Mouse (Mus musculus) CH12.LX (cell line): ENCODE measurements around the gene Gm8104. TPM values are rescaled to one million over a fixed set of nuclear protein-coding genes. Genes with fewer than 3 reads are reported as not detected.
"Not testable (repeated sequence)": the region's sequence is repeated elsewhere in the genome, so short reads cannot be mapped to it uniquely, and the experiment has no call there.

Experiments
- DNase-seq: peaks from one replicate; pipeline ENCODE4 v3.0.0-alpha.2; 2013; ENCODE audit errors: extremely low read depth
- H3K27ac ChIP-seq: 2 replicates; pipeline ENCODE4 v1.5.1; 2012; ENCODE audit warnings: low read depth, mild to moderate bottlenecking, control low read depth, moderate library complexity; ENCODE audit not compliant: insufficient read depth
- H3K27me3 ChIP-seq: replicated peaks from 2 replicates; pipeline ENCODE3; 2012; ENCODE audit warnings: inconsistent platforms
- H3K36me3 ChIP-seq, 2 experiments: replicated peaks in 1 of 2; 2 replicates each; pipeline versions ENCODE3 to v1.6.1; 2012; ENCODE audit warnings: inconsistent platforms in 1 of 2, low read length in 1 of 2, mild to moderate bottlenecking in 1 of 2, mixed read lengths in 1 of 2, moderate library complexity in 1 of 2; ENCODE audit not compliant: control insufficient read depth in 1 of 2, insufficient read depth in 1 of 2
- H3K4me1 ChIP-seq, 2 experiments: 2 replicates each; pipeline ENCODE4 v1.6.1; 2012; ENCODE audit warnings: inconsistent platforms in 1 of 2, moderate library complexity in 1 of 2; ENCODE audit not compliant: insufficient read depth in 2 of 2, control insufficient read depth in 1 of 2
- H3K4me2 ChIP-seq: 2 replicates; pipeline ENCODE4 v1.6.1; 2012; ENCODE audit warnings: low read depth, mild to moderate bottlenecking, control low read depth; ENCODE audit not compliant: poor library complexity, insufficient read depth, severe bottlenecking
- H3K4me3 ChIP-seq, 3 experiments: fragments of 150-350 bp in 1 of 3; sonication (generic) in 1 of 3; replicated peaks in 1 of 3; 2 replicates each; pipeline versions ENCODE3 to v1.5.1; 2011 to 2012; ENCODE audit warnings: low read depth in 2 of 3, low read length in 2 of 3, mild to moderate bottlenecking in 2 of 3, moderate library complexity in 2 of 3, control low read depth in 1 of 3, improper control_type of control experiment in 1 of 3, inconsistent platforms in 1 of 3, mixed read lengths in 1 of 3; ENCODE audit not compliant: poor library complexity in 1 of 3
- H3K79me2 ChIP-seq: replicated peaks from 2 replicates; pipeline ENCODE4 v1.6.1; 2012; ENCODE audit warnings: mild to moderate bottlenecking, moderate library complexity; ENCODE audit not compliant: control insufficient read depth, poor library complexity, insufficient read depth, severe bottlenecking; ENCODE audit errors: extremely low read depth
- H3K9ac ChIP-seq: 2 replicates; pipeline ENCODE4 v1.6.1; 2012; ENCODE audit warnings: low read depth, mild to moderate bottlenecking, control low read depth, moderate library complexity; ENCODE audit not compliant: insufficient read depth
- H3K9me3 ChIP-seq: replicated peaks from 2 replicates; pipeline ENCODE3; 2012; ENCODE audit warnings: low read length, inconsistent platforms, mixed read lengths
- dilution Hi-C: fragments of 300-500 bp; cut with MboI; formaldehyde crosslinking; loops from 2 replicates; pipeline ENCODE4 v1.14.3; 2020; ENCODE audit warnings: low sequenced_read_pairs; ENCODE audit not compliant: extremely low pct_unique_long_range_greater_than_20kb, extremely low pct_ligation_motif_present
- in situ Hi-C: fragments of 300-500 bp; cut with MboI; formaldehyde crosslinking; loops from 3 replicates; pipeline ENCODE4 v1.14.3; 2019; ENCODE audit warnings: low sequenced_read_pairs, low pct_ligation_motif_present, low pct_unique_long_range_greater_than_20kb, mixed read lengths
- polyA plus RNA-seq: library from polyadenylated mRNA; unstranded; fragments of >175 nt; gene quantifications from 2 replicates; pipeline ENCODE4 v1.2.1, GENCODE M21; 2012; ENCODE audit warnings: low read depth; ENCODE audit not compliant: insufficient read length
- total RNA-seq, 2 experiments: library from RNA; depleted of rRNA; stranded (reverse); fragments of 300-350 nt in 1 of 2; fragments of >200 nt in 1 of 2; gene quantifications; 2 replicates each; pipeline ENCODE4 v1.2.3; 2012 to 2014

Gene Gm8104
- total and polyA plus RNA-seq, 3 experiments, result not detected

GRCm38 (mm10) chr14:43119673-43120072 is 19.3 kb downstream of the Gm8104 start:
- H3K27ac ChIP-seq, H3K4me1 ChIP-seq, H3K4me3 ChIP-seq, H3K79me2 ChIP-seq, H3K9ac ChIP-seq, H3K9me3 ChIP-seq, H3K4me2 ChIP-seq, in situ Hi-C loops, DNase-seq, H3K27me3 ChIP-seq, dilution Hi-C loops, H3K36me3 ChIP-seq: not testable (repeated sequence)

GRCm38 (mm10) chr14:43126286-43126685 is 25.9 kb downstream of the Gm8104 start:
- DNase-seq, H3K9me3 ChIP-seq, dilution Hi-C loops, H3K27me3 ChIP-seq, H3K36me3 ChIP-seq, H3K4me1 ChIP-seq, H3K27ac ChIP-seq, H3K9ac ChIP-seq, H3K4me3 ChIP-seq, H3K79me2 ChIP-seq, in situ Hi-C loops, H3K4me2 ChIP-seq: not testable (repeated sequence)

Other genes starting within 250 kb of the Gm8104 start
- gene Gm21977, start 247.1 kb upstream of the Gm8104 start, total RNA-seq (2012; rRNA removed), result not detected in 2 replicates
- not detected in 2 replicates for gene Gm21977, start 247.1 kb upstream of the Gm8104 start, total RNA-seq (2014; rRNA removed)
- gene Gm21977, start 247.1 kb upstream of the Gm8104 start, polyA plus RNA-seq, result not detected in 2 replicates
- not detected in 2 replicates for gene Gm8082, start 107.0 kb upstream of the Gm8104 start, total RNA-seq (2012; rRNA removed)
- gene Gm8082, start 107.0 kb upstream of the Gm8104 start, total RNA-seq (2014; rRNA removed), result not detected in 2 replicates
- not detected in 2 replicates for gene Gm8082, start 107.0 kb upstream of the Gm8104 start, polyA plus RNA-seq
- not detected in 2 replicates for gene Gm10376, start 85.0 kb upstream of the Gm8104 start, total RNA-seq (2012; rRNA removed)
- gene Gm10376, start 85.0 kb upstream of the Gm8104 start, total RNA-seq (2014; rRNA removed), result not detected in 2 replicates
- gene Gm10376, start 85.0 kb upstream of the Gm8104 start, polyA plus RNA-seq, result not detected in 2 replicates
- not detected in 2 replicates for gene Gm8094, start 24.0 kb upstream of the Gm8104 start, total RNA-seq (2012; rRNA removed)
- not detected in 2 replicates for gene Gm8094, start 24.0 kb upstream of the Gm8104 start, total RNA-seq (2014; rRNA removed)
- not detected in 2 replicates for gene Gm8094, start 24.0 kb upstream of the Gm8104 start, polyA plus RNA-seq
- not detected in 2 replicates for gene Gm7233, start 79.3 kb downstream of the Gm8104 start, total RNA-seq (2012; rRNA removed)
- gene Gm7233, start 79.3 kb downstream of the Gm8104 start, total RNA-seq (2014; rRNA removed), result not detected in 2 replicates
- not detected in 2 replicates for gene Gm7233, start 79.3 kb downstream of the Gm8104 start, polyA plus RNA-seq
- gene Gm8122, start 134.7 kb downstream of the Gm8104 start, total RNA-seq (2012; rRNA removed), result not detected in 2 replicates
- not detected in 2 replicates for gene Gm8122, start 134.7 kb downstream of the Gm8104 start, total RNA-seq (2014; rRNA removed)
- gene Gm8122, start 134.7 kb downstream of the Gm8104 start, polyA plus RNA-seq, result not detected in 2 replicates
- 0.08 TPM in 1 of 2 replicates, not detected in the other for gene Gm8126, start 158.0 kb downstream of the Gm8104 start, total RNA-seq (2012; rRNA removed)
- 0.12 TPM in 1 of 2 replicates, not detected in the other for gene Gm8126, start 158.0 kb downstream of the Gm8104 start, total RNA-seq (2014; rRNA removed)
- not detected in 2 replicates for gene Gm8126, start 158.0 kb downstream of the Gm8104 start, polyA plus RNA-seq
- 4.5 and 7.7 TPM in 2 replicates for gene Gm9732, start 174.4 kb downstream of the Gm8104 start, total RNA-seq (2012; rRNA removed)
- 9.9 and 12.8 TPM in 2 replicates for gene Gm9732, start 174.4 kb downstream of the Gm8104 start, total RNA-seq (2014; rRNA removed)
- 4.3 and 4.6 TPM in 2 replicates for gene Gm9732, start 174.4 kb downstream of the Gm8104 start, polyA plus RNA-seq
- gene Gm8127, start 193.2 kb downstream of the Gm8104 start, total RNA-seq (2012; rRNA removed), result not detected in 2 replicates
- gene Gm8127, start 193.2 kb downstream of the Gm8104 start, total RNA-seq (2014; rRNA removed), result not detected in 2 replicates
- not detected in 2 replicates for gene Gm8127, start 193.2 kb downstream of the Gm8104 start, polyA plus RNA-seq
- not detected in 2 replicates for gene 1700001F09Rik, start 247.2 kb downstream of the Gm8104 start, total RNA-seq (2012; rRNA removed)
- gene 1700001F09Rik, start 247.2 kb downstream of the Gm8104 start, total RNA-seq (2014; rRNA removed), result not detected in 2 replicates
- not detected in 2 replicates for gene 1700001F09Rik, start 247.2 kb downstream of the Gm8104 start, polyA plus RNA-seq